Mouse (Mus musculus) CH12.LX (cell line): Measurements from ENCODE around the gene Dnah17. TPM values are rescaled to one million over a fixed set of nuclear protein-coding genes. Genes with fewer than 3 reads are reported as not detected.

Experiments used
- DNase-seq: peaks from one replicate; pipeline ENCODE4 v3.0.0-alpha.2; 2013; ENCODE audit errors: extremely low read depth
- H3K27ac ChIP-seq: 2 replicates; pipeline ENCODE4 v1.5.1; 2012; ENCODE audit warnings: low read depth, mild to moderate bottlenecking, control low read depth, moderate library complexity; ENCODE audit not compliant: insufficient read depth
- H3K27me3 ChIP-seq: replicated peaks from 2 replicates; pipeline ENCODE3; 2012; ENCODE audit warnings: inconsistent platforms
- H3K36me3 ChIP-seq, 2 experiments: replicated peaks in 1 of 2; 2 replicates each; pipeline versions ENCODE3 to v1.6.1; 2012; ENCODE audit warnings: inconsistent platforms in 1 of 2, low read length in 1 of 2, mild to moderate bottlenecking in 1 of 2, mixed read lengths in 1 of 2, moderate library complexity in 1 of 2; ENCODE audit not compliant: control insufficient read depth in 1 of 2, insufficient read depth in 1 of 2
- H3K4me1 ChIP-seq, 2 experiments: 2 replicates each; pipeline ENCODE4 v1.6.1; 2012; ENCODE audit warnings: inconsistent platforms in 1 of 2, moderate library complexity in 1 of 2; ENCODE audit not compliant: insufficient read depth in 2 of 2, control insufficient read depth in 1 of 2
- H3K4me2 ChIP-seq: 2 replicates; pipeline ENCODE4 v1.6.1; 2012; ENCODE audit warnings: low read depth, mild to moderate bottlenecking, control low read depth; ENCODE audit not compliant: poor library complexity, insufficient read depth, severe bottlenecking
- H3K4me3 ChIP-seq, 3 experiments: fragments of 150-350 bp in 1 of 3; sonication (generic) in 1 of 3; replicated peaks in 1 of 3; 2 replicates each; pipeline versions ENCODE3 to v1.5.1; 2011 to 2012; ENCODE audit warnings: low read depth in 2 of 3, low read length in 2 of 3, mild to moderate bottlenecking in 2 of 3, moderate library complexity in 2 of 3, control low read depth in 1 of 3, improper control_type of control experiment in 1 of 3, inconsistent platforms in 1 of 3, mixed read lengths in 1 of 3; ENCODE audit not compliant: poor library complexity in 1 of 3
- H3K79me2 ChIP-seq: replicated peaks from 2 replicates; pipeline ENCODE4 v1.6.1; 2012; ENCODE audit warnings: mild to moderate bottlenecking, moderate library complexity; ENCODE audit not compliant: control insufficient read depth, poor library complexity, insufficient read depth, severe bottlenecking; ENCODE audit errors: extremely low read depth
- H3K9ac ChIP-seq: 2 replicates; pipeline ENCODE4 v1.6.1; 2012; ENCODE audit warnings: low read depth, mild to moderate bottlenecking, control low read depth, moderate library complexity; ENCODE audit not compliant: insufficient read depth
- H3K9me3 ChIP-seq: replicated peaks from 2 replicates; pipeline ENCODE3; 2012; ENCODE audit warnings: low read length, inconsistent platforms, mixed read lengths
- BHLHE40 ChIP-seq: IDR thresholded peaks from 2 replicates; pipeline ENCODE4 v1.6.1; 2011; ENCODE audit warnings: mild to moderate bottlenecking, low read depth, low read length, improper control_type of control experiment
- CHD1 ChIP-seq: IDR thresholded peaks from 2 replicates; pipeline ENCODE4 v1.6.1; 2012; ENCODE audit warnings: low read depth, low read length, improper control_type of control experiment, inconsistent platforms
- CHD2 ChIP-seq: IDR thresholded peaks from 2 replicates; pipeline ENCODE4 v1.6.1; 2011; ENCODE audit warnings: low read length, improper control_type of control experiment
- CTCF ChIP-seq, 2 experiments: IDR thresholded peaks in 1 of 2; conservative IDR thresholded peaks in 1 of 2; 2 replicates each; pipeline ENCODE4 v1.5.1; 2011 to 2012; ENCODE audit warnings: low read depth in 2 of 2, low read length in 2 of 2, improper control_type of control experiment in 1 of 2, inconsistent platforms in 1 of 2, mild to moderate bottlenecking in 1 of 2, moderate library complexity in 1 of 2
- E2F4 ChIP-seq: IDR thresholded peaks from 2 replicates; pipeline ENCODE4 v1.6.1; 2011; ENCODE audit warnings: low read depth, low read length, improper control_type of control experiment; ENCODE audit not compliant: insufficient replicate concordance
- ELF1 ChIP-seq: IDR thresholded peaks from 2 replicates; pipeline ENCODE4 v1.6.1; 2014; ENCODE audit warnings: low read depth, mild to moderate bottlenecking, inconsistent platforms, low read length, improper control_type of control experiment
- HCFC1 ChIP-seq: IDR thresholded peaks from 2 replicates; pipeline ENCODE4 v1.6.1; 2012; ENCODE audit warnings: low read depth, mild to moderate bottlenecking, inconsistent platforms, low read length, improper control_type of control experiment
- IRF4 ChIP-seq: IDR thresholded peaks from 2 replicates; pipeline ENCODE4 v1.6.1; 2014; ENCODE audit warnings: low read depth, mild to moderate bottlenecking, inconsistent platforms, low read length, improper control_type of control experiment
- JUND ChIP-seq: conservative IDR thresholded peaks from 2 replicates; pipeline ENCODE4 v1.6.1; 2011; ENCODE audit warnings: low read depth, low read length, improper control_type of control experiment
- KAT2A ChIP-seq: IDR thresholded peaks from 2 replicates; pipeline ENCODE4 v1.6.1; 2012; ENCODE audit warnings: low read length, improper control_type of control experiment, inconsistent platforms; ENCODE audit not compliant: insufficient replicate concordance
- MAFK ChIP-seq: IDR thresholded peaks from 2 replicates; pipeline ENCODE4 v1.6.1; 2011; ENCODE audit warnings: low read length, improper control_type of control experiment; ENCODE audit not compliant: insufficient replicate concordance
- MAX ChIP-seq: IDR thresholded peaks from 2 replicates; pipeline ENCODE4 v1.6.1; 2011; ENCODE audit warnings: low read length, improper control_type of control experiment
- MAZ ChIP-seq: IDR thresholded peaks from 2 replicates; pipeline ENCODE4 v1.6.1; 2012; ENCODE audit warnings: low read depth, mild to moderate bottlenecking, inconsistent platforms, low read length, improper control_type of control experiment, moderate library complexity
- MEF2A ChIP-seq: IDR thresholded peaks from 2 replicates; pipeline ENCODE4 v1.6.1; 2014; ENCODE audit warnings: low read depth, mild to moderate bottlenecking, inconsistent platforms, low read length, improper control_type of control experiment, borderline replicate concordance
- MXI1 ChIP-seq: IDR thresholded peaks from 2 replicates; pipeline ENCODE4 v1.6.1; 2011; ENCODE audit warnings: mild to moderate bottlenecking, low read depth, low read length, improper control_type of control experiment
- MYC ChIP-seq: IDR thresholded peaks from 2 replicates; pipeline ENCODE4 v1.6.1; 2011; ENCODE audit warnings: low read depth, mild to moderate bottlenecking, improper control_type of control experiment, low read length
- NELFE ChIP-seq: IDR thresholded peaks from 2 replicates; pipeline ENCODE4 v1.6.1; 2011; ENCODE audit warnings: low read depth, low read length, improper control_type of control experiment
- PAX5 ChIP-seq: IDR thresholded peaks from 2 replicates; pipeline ENCODE4 v1.6.1; 2012; ENCODE audit warnings: low read length, inconsistent platforms, mixed read lengths
- POLR2A ChIP-seq: IDR thresholded peaks from 2 replicates; pipeline ENCODE4 v1.6.1; 2011; ENCODE audit warnings: low read depth, mild to moderate bottlenecking, improper control_type of control experiment, low read length
- RAD21 ChIP-seq: IDR thresholded peaks from 2 replicates; pipeline ENCODE4 v1.6.1; 2011; ENCODE audit warnings: low read depth, mild to moderate bottlenecking, low read length, improper control_type of control experiment, moderate library complexity
- RCOR1 ChIP-seq: conservative IDR thresholded peaks from 2 replicates; pipeline ENCODE4 v1.6.1; 2012; ENCODE audit warnings: low read depth, mild to moderate bottlenecking, inconsistent platforms, low read length, improper control_type of control experiment
- SIN3A ChIP-seq: IDR thresholded peaks from 2 replicates; pipeline ENCODE4 v1.6.1; 2012; ENCODE audit warnings: low read length, improper control_type of control experiment, inconsistent platforms
- SMC3 ChIP-seq: IDR thresholded peaks from 2 replicates; pipeline ENCODE4 v1.6.1; 2011; ENCODE audit warnings: low read depth, low read length, improper control_type of control experiment
- TBP ChIP-seq: conservative IDR thresholded peaks from 2 replicates; pipeline ENCODE4 v1.6.1; 2011; ENCODE audit warnings: low read depth, low read length, improper control_type of control experiment
- TCF12 ChIP-seq: IDR thresholded peaks from 2 replicates; pipeline ENCODE4 v1.6.1; 2014; ENCODE audit warnings: low read depth, mild to moderate bottlenecking, inconsistent platforms, low read length, improper control_type of control experiment
- UBTF ChIP-seq: IDR thresholded peaks from 2 replicates; pipeline ENCODE4 v1.6.1; 2012; ENCODE audit warnings: low read depth, mild to moderate bottlenecking, inconsistent platforms, low read length, improper control_type of control experiment, moderate library complexity
- ZC3H11A ChIP-seq: IDR thresholded peaks from 2 replicates; pipeline ENCODE4 v1.6.1; 2012; ENCODE audit warnings: low read depth, mild to moderate bottlenecking, inconsistent platforms, low read length, improper control_type of control experiment
- ZKSCAN1 ChIP-seq: IDR thresholded peaks from 2 replicates; pipeline ENCODE4 v1.6.1; 2012; ENCODE audit warnings: low read depth, inconsistent platforms, low read length, improper control_type of control experiment, borderline replicate concordance
- ZMIZ1 ChIP-seq: IDR thresholded peaks from 2 replicates; pipeline ENCODE4 v1.6.1; 2012; ENCODE audit warnings: low read depth, mild to moderate bottlenecking, inconsistent platforms, low read length, improper control_type of control experiment
- ZNF384 ChIP-seq: IDR thresholded peaks from 2 replicates; pipeline ENCODE4 v1.6.1; 2012; ENCODE audit warnings: low read depth, low read length, improper control_type of control experiment, inconsistent platforms
- dilution Hi-C: fragments of 300-500 bp; cut with MboI; formaldehyde crosslinking; loops from 2 replicates; pipeline ENCODE4 v1.14.3; 2020; ENCODE audit warnings: low sequenced_read_pairs; ENCODE audit not compliant: extremely low pct_unique_long_range_greater_than_20kb, extremely low pct_ligation_motif_present
- in situ Hi-C: fragments of 300-500 bp; cut with MboI; formaldehyde crosslinking; loops from 3 replicates; pipeline ENCODE4 v1.14.3; 2019; ENCODE audit warnings: low sequenced_read_pairs, low pct_ligation_motif_present, low pct_unique_long_range_greater_than_20kb, mixed read lengths
- polyA plus RNA-seq: library from polyadenylated mRNA; unstranded; fragments of >175 nt; gene quantifications from 2 replicates; pipeline ENCODE4 v1.2.1, GENCODE M21; 2012; ENCODE audit warnings: low read depth; ENCODE audit not compliant: insufficient read length
- total RNA-seq, 2 experiments: library from RNA; depleted of rRNA; stranded (reverse); fragments of 300-350 nt in 1 of 2; fragments of >200 nt in 1 of 2; gene quantifications; 2 replicates each; pipeline ENCODE4 v1.2.3; 2012 to 2014

Gene Dnah17
- total and polyA plus RNA-seq, 3 experiments: 0.08 to 0.23 TPM; not detected in 1

DNA sequence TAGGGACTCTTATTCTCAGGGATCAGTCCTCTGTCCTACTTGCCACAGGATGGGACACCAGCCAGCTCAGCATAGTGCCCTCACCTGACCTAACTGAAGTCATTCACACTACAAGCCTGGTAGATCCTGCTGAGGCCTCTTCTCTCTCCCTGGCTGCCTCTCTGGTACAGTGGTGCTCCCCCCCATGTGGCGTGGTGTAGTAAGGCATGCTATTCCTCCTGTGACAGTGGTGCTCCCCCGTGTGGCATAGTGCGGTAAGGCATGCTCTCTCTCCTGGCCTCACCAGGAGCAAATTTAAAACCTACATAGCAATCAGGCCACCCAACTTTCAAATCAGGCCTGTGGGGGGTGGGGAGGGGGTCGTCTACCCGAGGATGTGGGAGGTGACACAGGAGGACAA is 26.4 kb downstream of the Dnah17 start:
- dilution Hi-C loops: no loop called here
- DNase-seq: peak; percentile 94
- TF ChIP-seq UBTF: no peak
- TF ChIP-seq ZMIZ1: 0 out of 2 replicates have a peak, but pooled peaks have one; percentile 31
- TF ChIP-seq JUND: peak; percentile 28; the same call in 1 of the 2 replicates
- no peak for TF ChIP-seq MAFK
- peak; percentile 52 for TF ChIP-seq BHLHE40
- peak; percentile 77 for TF ChIP-seq ZNF384
- no peak for TF ChIP-seq CHD2
- TF ChIP-seq TCF12: peak; percentile 44; the same call in 1 of the 2 replicates
- no peak for TF ChIP-seq ZKSCAN1
- peak; percentile 77; the same call in 1 of the 2 replicates for TF ChIP-seq MEF2A
- peak; percentile 97 to 99 for TF ChIP-seq CTCF (conservative IDR thresholded peaks at IDR 0.05 in 1 of 2, IDR thresholded peaks at IDR 0.05 in 1 of 2; ENCODE audit: low read depth in 2 of 2, low read length in 2 of 2)
- TF ChIP-seq MAZ: peak; percentile 79; the same call in 1 of the 2 replicates
- 0 out of 2 replicates have a peak, but pooled peaks have one; percentile 35 for TF ChIP-seq E2F4
- peak; percentile 95 for TF ChIP-seq MAX
- peak; percentile 48; the same call in 1 of the 2 replicates for TF ChIP-seq ELF1
- 0 out of 2 replicates have a peak, but pooled peaks have one; percentile 25 for TF ChIP-seq RCOR1
- peak; percentile 70; the same call in 1 of the 2 replicates for TF ChIP-seq MXI1
- peak; percentile 98 for TF ChIP-seq SMC3
- peak; percentile 73; the same call in 1 of the 2 replicates for TF ChIP-seq IRF4
- peak; percentile 54; the same call in 1 of the 2 replicates for TF ChIP-seq SIN3A
- TF ChIP-seq HCFC1: 0 out of 2 replicates have a peak, but pooled peaks have one; percentile 31
- no peak for TF ChIP-seq TBP
- TF ChIP-seq CHD1: no peak
- no peak for TF ChIP-seq POLR2A
- TF ChIP-seq MYC: peak; percentile 96
- TF ChIP-seq KAT2A: 0 out of 2 replicates have a peak, but pooled peaks have one; percentile 34
- TF ChIP-seq PAX5: no peak
- TF ChIP-seq NELFE: peak; percentile 92; the same call in 1 of the 2 replicates
- peak; percentile 84 for TF ChIP-seq RAD21
- peak; percentile 78 for TF ChIP-seq ZC3H11A
- Histone ChIP-seq H3K27ac (no peak overlapping the region), H3K9ac (no peak overlapping the region), H3K9me3 (no peaks in the 10 kb centered on the region), H3K27me3 (peaks cover 62% of the 10 kb centered on the region), H3K4me3 (no peak overlapping the region), H3K4me1 (peaks cover 5 to 22% of the 10 kb centered on the region in 2 experiments; a peak in 3 of 4 replicates), H3K79me2 (no peaks in the 10 kb centered on the region), H3K4me2 (no peak overlapping the region), H3K36me3 (no peaks in the 10 kb centered on the region)
- in situ Hi-C loops: no loop called here
